ENCODE assay signal across 9 mouse cellular contexts in the genomic region with DNA sequence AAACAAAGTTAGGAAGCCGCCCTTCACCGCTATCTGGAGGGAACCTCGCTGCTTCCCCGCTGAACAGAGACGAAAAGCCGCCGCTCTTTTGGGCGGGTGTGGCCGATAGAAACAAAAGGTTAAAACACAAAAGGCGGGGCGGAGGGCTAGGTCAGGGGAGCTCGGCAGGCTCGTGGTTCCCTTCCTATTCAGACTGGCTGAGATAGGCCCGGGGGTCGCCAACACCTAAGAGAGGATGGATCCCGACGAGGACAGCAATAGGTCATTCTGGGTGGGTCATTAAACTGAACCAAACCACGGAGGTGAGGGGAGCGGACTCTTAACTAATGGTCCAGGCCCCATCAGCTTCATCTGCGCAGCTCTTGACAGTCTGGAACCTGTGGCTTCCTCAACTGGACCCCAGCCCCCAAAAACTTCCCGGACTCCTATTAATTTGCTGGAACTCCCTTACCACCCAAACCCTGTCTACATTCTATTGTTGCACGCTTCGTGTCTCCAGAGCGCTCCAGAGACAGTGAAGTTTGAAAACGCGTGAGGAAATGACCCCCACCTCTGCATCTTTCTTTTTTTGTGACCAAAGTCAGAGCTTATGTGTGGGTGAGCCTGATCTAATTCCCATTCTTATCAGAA.
DNase-seq lines count a peak whose midpoint lies in the region; ATAC-seq and TF ChIP-seq lines count a peak whose summit lies in the region.
"Had no signal": no experiment of that assay in that cellular context is flagged by ENCODE, and none has a peak within 500 bp of the region (broad histone marks: within the 10 kb centered on the region; RNA-seq: fewer than 3 reads in every experiment).

No protein-coding gene starts in this region.

- H3K27me3 ChIP-seq in heart, embryonic 15.5 days: peaks cover 29% of the 10 kb centered on the region
- H3K27me3 ChIP-seq in limb, embryonic 10.5 days (ENCODE audit: low read depth, poor library complexity, severe bottlenecking): peaks cover 55% of the 10 kb centered on the region
- H3K27me3 ChIP-seq in thymus, adult 2 months (ENCODE audit: control insufficient read depth, insufficient read depth, low read length): no peaks in the 10 kb centered on the region
- H3K27me3 ChIP-seq: CH12.LX had no signal

- peak; percentile 20 to 31 for DNase-seq in cerebellum, postnatal 10 days
- no peak for DNase-seq in cerebellum, adult 9-11 months
- peak; percentile 64 for DNase-seq in limb, embryonic 10.5 days (ENCODE audit: low spot score)
- DNase-seq in thymus, adult 2 months: peak; percentile 68
- DNase-seq in right cerebral cortex, adult 2 months (ENCODE audit: low spot score in 2 of 2): no peak

- TF ChIP-seq CTCF in thymus, adult 2 months (IDR thresholded peaks at IDR 0.05; ENCODE audit: borderline replicate concordance, control insufficient read depth, extremely low read depth, insufficient read depth, low read length, poor library complexity): 0 out of 2 replicates have a peak, but pooled peaks have one; percentile 21

- peak overlapping the region; percentile 86 for H3K4me2 ChIP-seq in heart, embryonic 15.5 days

- peak overlapping the region; percentile 54 for H3K4me3 ChIP-seq in heart, embryonic 15.5 days
- peak overlapping the region; percentile 62 for H3K4me3 ChIP-seq in limb, embryonic 10.5 days
- peak overlapping the region; percentile 98 for H3K4me3 ChIP-seq in thymus, adult 2 months (ENCODE audit: control insufficient read depth, insufficient read depth, low read length)

- H3K9me3 ChIP-seq in heart, embryonic 15.5 days (replicated peaks): no peaks in the 10 kb centered on the region
- no peaks in the 10 kb centered on the region for H3K9me3 ChIP-seq in limb, embryonic 10.5 days (replicated peaks)

- H3K9ac ChIP-seq in heart, embryonic 15.5 days: peak overlapping the region; percentile 62

- WGBS in heart, embryonic 15.5 days: 3% methylated on average over 26 of the region's 26 CpGs
- WGBS in limb, embryonic 10.5 days: under 1% methylated on average over 26 of the region's 26 CpGs
- under 1% methylated on average over 26 of the region's 26 CpGs for WGBS in thymus, adult 2 months

- no peaks in the 10 kb centered on the region for H3K36me3 ChIP-seq in heart, embryonic 15.5 days
- H3K36me3 ChIP-seq in limb, embryonic 10.5 days: 0 out of 2 replicates have a peak, but pooled peaks cover 3% of the 10 kb centered on the region
- H3K36me3 ChIP-seq in thymus, adult 2 months (ENCODE audit: control insufficient read depth, insufficient read depth, low read length): no peaks in the 10 kb centered on the region

- peak; percentile 43 for ATAC-seq in common myeloid progenitor, adult 5-6 weeks (replicated peaks; ENCODE audit: low read depth, poor library complexity, severe bottlenecking)
- 0 out of 2 replicates have a peak, but pooled peaks have one; percentile 18 for ATAC-seq in heart, embryonic 15.5 days (replicated peaks; ENCODE audit: insufficient number of reproducible peaks, insufficient read depth, low FRiP score, low read depth)
- peak; percentile 38; the same call in 1 of the 2 replicates for ATAC-seq in megakaryocyte-erythroid progenitor cell, adult 5-6 weeks (replicated peaks; ENCODE audit: low FRiP score, low TSS enrichment, poor library complexity, severe bottlenecking)

- H3K4me1 ChIP-seq in heart, embryonic 15.5 days (replicated peaks): peaks cover 22% of the 10 kb centered on the region
- H3K4me1 ChIP-seq in limb, embryonic 10.5 days: peaks cover 47% of the 10 kb centered on the region
- H3K4me1 ChIP-seq in thymus, adult 2 months (replicated peaks; ENCODE audit: control insufficient read depth, insufficient read depth, low read length): peaks cover 20% of the 10 kb centered on the region

- peak; percentile 19; the same call in 1 of the 2 replicates for TF ChIP-seq POLR2A in thymus, adult 2 months (IDR thresholded peaks at IDR 0.05; ENCODE audit: control insufficient read depth, extremely low read depth, insufficient read depth, low read length, poor library complexity)

- H3K27ac ChIP-seq in heart, embryonic 15.5 days: 0 out of 2 replicates have a peak overlapping the region, but pooled peaks have one; percentile 16
- H3K27ac ChIP-seq in limb, embryonic 10.5 days: peak overlapping the region; percentile 88
- H3K27ac ChIP-seq in thymus, adult 2 months (ENCODE audit: control insufficient read depth, insufficient read depth, low read length): peak overlapping the region; percentile 33

Comparison
In these comparisons a context has a peak if more than half of its experiments do, and no peak if none do; other contexts are left out.
1. DNase-seq: peak in cerebellum, postnatal 10 days (2 of 2), limb, embryonic 10.5 days (single experiment) and thymus, adult 2 months (single experiment); none in cerebellum, adult 9-11 months (single experiment) and right cerebral cortex, adult 2 months (0 of 2).
2. H3K27ac ChIP-seq: peak in every context shown above with its lines; median percentile 88 in limb, embryonic 10.5 days; 33 in thymus, adult 2 months; 16 in heart, embryonic 15.5 days.
3. Peak in every context shown above with its lines, with median percentiles within 50 percentile points of each other: ATAC-seq and H3K4me3 ChIP-seq.